Mouse (Mus musculus): ENCODE measurements at regions not wholly inside any gene's neighbourhood (a gene's known extent, or its start where the extent isn't known, plus 50 kb on each side); places are given as distances from the start of the nearest gene placed in this dataset.

DNA sequence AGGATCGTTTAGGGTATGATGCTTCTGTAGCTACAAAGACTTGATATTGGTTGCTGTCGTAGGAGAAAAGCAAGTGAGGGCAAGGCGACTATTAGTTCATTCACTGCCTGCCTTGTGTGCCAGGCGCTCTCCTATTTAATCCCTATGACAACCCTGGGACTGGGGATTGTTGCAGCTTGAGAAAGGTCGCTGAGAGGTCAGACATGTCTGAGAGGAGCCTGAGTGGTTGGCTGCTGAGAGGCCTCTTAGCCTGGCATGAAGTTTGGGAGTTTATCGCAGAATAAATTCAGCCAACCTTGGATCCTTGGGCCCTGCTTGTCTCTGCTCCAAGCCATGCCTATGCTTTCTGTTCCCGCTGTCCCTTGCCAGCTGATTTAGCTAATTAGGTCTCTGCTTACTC is 65.9 kb upstream of the Gjb5 start:
- TF ChIP-seq CTCF (IDR thresholded peaks at IDR 0.05; ENCODE audit: low read depth) (no peak), EP300 (IDR thresholded peaks at IDR 0.05; ENCODE audit: low read depth) (no peak)
